Mouse (Mus musculus): Measurements from ENCODE around the gene Nudt3.

GRCm38 (mm10) chr17:27588231-27588630 lies 35.1 kb downstream of the Nudt3 start:
- TF ChIP-seq CTCF (IDR thresholded peaks at IDR 0.05) (no peak), EP300 (IDR thresholded peaks at IDR 0.05) (no peak)
